In the genomic region with DNA sequence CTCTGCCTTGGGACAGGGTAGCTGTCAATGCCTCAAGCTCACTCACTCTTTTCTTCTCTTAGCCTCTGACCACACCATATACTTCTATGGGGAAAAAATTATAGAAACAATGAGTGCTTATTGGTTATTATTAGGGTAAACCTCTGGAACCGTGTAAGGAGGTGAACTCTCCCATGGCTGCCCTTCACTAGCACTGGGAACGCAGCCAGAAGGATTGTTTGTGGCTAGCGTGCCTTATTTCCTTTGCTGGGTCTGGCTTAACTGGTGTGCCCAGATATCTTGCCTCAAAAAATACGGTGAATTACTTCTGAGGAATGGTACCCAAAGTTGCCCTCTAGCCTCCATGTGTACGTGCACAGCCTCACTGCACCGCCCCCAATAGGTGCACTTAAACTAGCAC, we compare ENCODE assay signal across 21 mouse cellular contexts. TPM values are rescaled to one million over a fixed set of nuclear protein-coding genes. Genes with fewer than 3 reads are reported as not detected.
A peak's percentile ranks its signal among the peaks of the same experiment; 100 is the strongest.
DNase-seq lines count a peak whose midpoint lies in the region; ATAC-seq lines count a peak whose summit lies in the region.
"Had no signal": no experiment of that assay in that cellular context is flagged by ENCODE, and none has a peak within 500 bp of the region (broad histone marks: within the 10 kb centered on the region; RNA-seq: fewer than 3 reads in every experiment).

No protein-coding gene starts in this region.

- H3K36me3 ChIP-seq in intestine, embryonic 14.5 days (ENCODE audit: control insufficient read depth, insufficient read depth, low read length) = no peaks in the 10 kb centered on the region
- no peaks in the 10 kb centered on the region for H3K36me3 ChIP-seq in intestine, embryonic 15.5 days
- H3K36me3 ChIP-seq: embryonic facial prominence, embryonic 10.5 days; hindbrain, embryonic 13.5 days; liver, embryonic 15.5 days; neural tube, embryonic 13.5 days had no signal

- H3K4me2 ChIP-seq in intestine, embryonic 14.5 days (ENCODE audit: low read length) = no peak overlapping the region
- no peak overlapping the region for H3K4me2 ChIP-seq in intestine, embryonic 15.5 days (replicated peaks)
- H3K4me2 ChIP-seq: hindbrain, embryonic 13.5 days; liver, embryonic 15.5 days; midbrain, embryonic 11.5 days; neural tube, embryonic 13.5 days had no signal

- 69% methylated on average over 6 of the region's 6 CpGs for WGBS in intestine, embryonic 14.5 days
- 62% methylated on average over 6 of the region's 6 CpGs for WGBS in intestine, embryonic 15.5 days

- peaks cover under 1% of the 10 kb centered on the region; the same call in 1 of the 2 replicates for H3K9me3 ChIP-seq in intestine, embryonic 14.5 days (ENCODE audit: control insufficient read depth, low read length)
- H3K9me3 ChIP-seq in intestine, embryonic 15.5 days = no peaks in the 10 kb centered on the region
- H3K9me3 ChIP-seq: embryonic facial prominence, embryonic 10.5 days; hindbrain, embryonic 13.5 days; liver, embryonic 15.5 days; neural tube, embryonic 13.5 days had no signal

- 0 out of 2 replicates have a peak, but pooled peaks cover 9% of the 10 kb centered on the region for H3K4me1 ChIP-seq in intestine, embryonic 14.5 days (replicated peaks; ENCODE audit: control insufficient read depth, insufficient read depth, low read length)
- peaks cover 5% of the 10 kb centered on the region; the same call in 1 of the 2 replicates for H3K4me1 ChIP-seq in intestine, embryonic 15.5 days (replicated peaks)
- H3K4me1 ChIP-seq: embryonic facial prominence, embryonic 10.5 days; hindbrain, embryonic 13.5 days; liver, embryonic 15.5 days; neural tube, embryonic 13.5 days had no signal

- H3K27me3 ChIP-seq in intestine, embryonic 14.5 days (replicated peaks; ENCODE audit: control insufficient read depth, insufficient read depth, low read length) = no peaks in the 10 kb centered on the region
- no peaks in the 10 kb centered on the region for H3K27me3 ChIP-seq in intestine, embryonic 15.5 days (replicated peaks)
- H3K27me3 ChIP-seq: liver, embryonic 15.5 days; neural tube, embryonic 13.5 days had no signal

- no peak overlapping the region for H3K9ac ChIP-seq in intestine, embryonic 14.5 days (ENCODE audit: low read length)
- H3K9ac ChIP-seq in intestine, embryonic 15.5 days = no peak overlapping the region
- H3K9ac ChIP-seq: hindbrain, embryonic 13.5 days; liver, embryonic 15.5 days; neural tube, embryonic 13.5 days had no signal

- no peak overlapping the region for H3K4me3 ChIP-seq in intestine, embryonic 14.5 days (ENCODE audit: low read depth, low read length)
- H3K4me3 ChIP-seq in intestine, embryonic 15.5 days (replicated peaks) = no peak overlapping the region
- H3K4me3 ChIP-seq: embryonic facial prominence, embryonic 10.5 days; hindbrain, embryonic 13.5 days; liver, embryonic 15.5 days; neural tube, embryonic 13.5 days had no signal

- peak; percentile 16 for DNase-seq in intestine, embryonic 14.5 days (ENCODE audit: low spot score)
- peak; percentile 15 for DNase-seq in ovary, adult 18-20 months (ENCODE audit: low spot score)
- DNase-seq in ovary, postnatal 14 days (ENCODE audit: low spot score) = no peak
- DNase-seq in adrenal gland, postnatal 36 days = peak; percentile 30 to 48
- peak; percentile 58 for DNase-seq in kidney, postnatal 25 days
- DNase-seq in right cerebral cortex, postnatal 25 days = no peak
- no peak for DNase-seq in spleen, postnatal 36 days (ENCODE audit: low spot score in 2 of 2)
- DNase-seq: cerebellum, postnatal 25 days; gastrocnemius, postnatal 25 days; heart, postnatal 10 days; thymus, postnatal 14 days had no signal

- no peak overlapping the region for H3K27ac ChIP-seq in intestine, embryonic 14.5 days (ENCODE audit: low read depth)
- H3K27ac ChIP-seq in intestine, embryonic 15.5 days = no peak overlapping the region
- H3K27ac ChIP-seq: embryonic facial prominence, embryonic 10.5 days; hindbrain, embryonic 13.5 days; liver, embryonic 15.5 days; macrophage; neural tube, embryonic 13.5 days; stomach, postnatal 0 days had no signal

- no peak for ATAC-seq in intestine, embryonic 14.5 days (replicated peaks; ENCODE audit: low FRiP score, low TSS enrichment, low read depth)
- ATAC-seq in intestine, embryonic 15.5 days = no peak
- ATAC-seq: forebrain, embryonic 14.5 days; intestine, embryonic 16.5 days had no signal

RNA-seq across cellular contexts. Expression of gene Adam12, which starts 43.4 kb away (rescaled TPM):
- 13.8 and 15.1 TPM in 2 replicates for polyA plus RNA-seq in intestine, embryonic 14.5 days (2014; fragmentation: Nextera tagmentation; extraction: Ambion mirVana)
- polyA plus RNA-seq in intestine, embryonic 15.5 days (2015; fragmentation: Nextera tagmentation; extraction: Ambion mirVana) = 6.3 and 6.4 TPM in 2 replicates
- 10 to 100 TPM in 1 of 2 experiments, 1 to 10 TPM in 1; 8.1 to 10.6 TPM for total RNA-seq in adrenal gland, postnatal 36 days (2021)
- polyA plus RNA-seq: macrophage had no signal

Comparison
In these comparisons a context has a peak if more than half of its experiments do, and no peak if none do; other contexts are left out.
1. DNase-seq: peak in intestine, embryonic 14.5 days (single experiment), ovary, adult 18-20 months (single experiment), adrenal gland, postnatal 36 days (2 of 2) and kidney, postnatal 25 days (2 of 2); none in ovary, postnatal 14 days (single experiment), right cerebral cortex, postnatal 25 days (single experiment) and spleen, postnatal 36 days (0 of 2).